Mouse (Mus musculus): ENCODE data around the gene Supt3.

DNA sequence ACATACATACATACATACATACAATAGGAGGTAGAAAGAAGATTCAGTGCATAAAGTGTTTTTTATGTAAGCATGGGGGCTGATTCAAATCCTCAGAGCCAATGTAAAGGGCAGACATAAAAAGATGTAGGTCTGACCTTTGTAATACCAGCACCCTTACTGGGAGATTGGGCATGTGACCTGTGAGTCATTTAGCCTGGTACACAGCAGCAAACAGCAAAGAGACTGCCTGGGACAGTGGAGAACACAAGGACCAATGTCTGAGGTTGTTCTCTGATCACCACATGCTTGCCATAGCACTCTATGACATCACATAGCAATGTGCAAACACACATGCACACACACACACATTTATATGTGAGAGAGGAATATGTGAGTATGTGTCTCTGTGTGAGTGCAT is 49.3 kb upstream of the Supt3 start:
- TF ChIP-seq GATA1 (IDR thresholded peaks at IDR 0.05; ENCODE audit: borderline replicate concordance, low read length) (no peak), FLI1 (IDR thresholded peaks at IDR 0.05; ENCODE audit: low read length) (no peak)
